ENCODE assay signal across 7 mouse cellular contexts in genomic region chr7:139683706-139684552, GRCm38 (mm10). TPM values are rescaled to one million over a fixed set of nuclear protein-coding genes. Genes with fewer than 3 reads are reported as not detected.
DNase-seq lines count a peak whose midpoint lies in the region; ATAC-seq and TF ChIP-seq lines count a peak whose summit lies in the region.

Gene Cfap46 (minus strand): TSS chr7:139683817.

- peak within 1 kb of the TSS; percentile 54 for H3K27ac ChIP-seq in cortical plate, adult 2 months (ENCODE audit: insufficient read depth, low read length)
- no peak within 1 kb of the TSS for H3K27ac ChIP-seq in intestine, embryonic 14.5 days (ENCODE audit: low read depth)

- peak; percentile 92 to 97 for DNase-seq in adrenal gland, adult (ENCODE audit: inconsistent age in 2 of 2, low spot score in 1 of 2)
- peak; percentile 78 for DNase-seq in gastrocnemius, postnatal 25 days
- DNase-seq in intestine, embryonic 14.5 days (ENCODE audit: low spot score), result peak; percentile 88
- peak; percentile 42 to 92 for DNase-seq in left cerebral cortex, postnatal 10 days (ENCODE audit: extremely low spot score in 1 of 2, low spot score in 2 of 2)
- peak; percentile 73 for DNase-seq in right cerebral cortex, postnatal 25 days

- H3K9ac ChIP-seq in intestine, embryonic 14.5 days (ENCODE audit: low read length), result peak within 1 kb of the TSS; percentile 30

- peak within 1 kb of the TSS; percentile 66 for H3K4me3 ChIP-seq in cortical plate, adult 2 months (ENCODE audit: insufficient read depth, low read length)
- H3K4me3 ChIP-seq in intestine, embryonic 14.5 days (ENCODE audit: low read depth, low read length), result peak within 1 kb of the TSS; percentile 61

- H3K9me3 ChIP-seq in intestine, embryonic 14.5 days (ENCODE audit: control insufficient read depth, low read length), result no peaks in the 10 kb centered on the region

- ATAC-seq in intestine, embryonic 14.5 days (replicated peaks; ENCODE audit: low FRiP score, low TSS enrichment, low read depth), result peak; percentile 90
- peak; percentile 62 for ATAC-seq in megakaryocyte progenitor cell, adult 5-6 weeks (replicated peaks; ENCODE audit: poor library complexity)

- intact Hi-C loops in left cerebral cortex, postnatal 10 days (cut with DNase I), result loop anchor here (2.0 kb wide), 1 partner anchor 35 kb away; no protein-coding TSS in a partner anchor

- no peak; the same call in 1 of the 2 replicates for TF ChIP-seq POLR2A in cortical plate, adult 2 months (IDR thresholded peaks at IDR 0.05; ENCODE audit: extremely low read depth, insufficient read depth, low read length)

- 0 out of 2 replicates have a peak, but pooled peaks cover 6% of the 10 kb centered on the region for H3K27me3 ChIP-seq in intestine, embryonic 14.5 days (replicated peaks; ENCODE audit: control insufficient read depth, insufficient read depth, low read length)

- 0 out of 2 replicates have a peak, but pooled peaks cover 3% of the 10 kb centered on the region for H3K4me1 ChIP-seq in cortical plate, adult 2 months (ENCODE audit: control insufficient read depth, insufficient read depth, low read length)
- 0 out of 2 replicates have a peak, but pooled peaks cover 2% of the 10 kb centered on the region for H3K4me1 ChIP-seq in intestine, embryonic 14.5 days (replicated peaks; ENCODE audit: control insufficient read depth, insufficient read depth, low read length)

- H3K36me3 ChIP-seq in intestine, embryonic 14.5 days (ENCODE audit: control insufficient read depth, insufficient read depth, low read length), result no peaks in the 10 kb centered on the region

- WGBS in intestine, embryonic 14.5 days, result under 1% methylated on average over 31 of the region's 31 CpGs

- TF ChIP-seq CTCF in cortical plate, adult 2 months (IDR thresholded peaks at IDR 0.05; ENCODE audit: extremely low read depth, insufficient read depth, low read length), result no peak

- peak within 1 kb of the TSS; percentile 97 for H3K4me2 ChIP-seq in intestine, embryonic 14.5 days (ENCODE audit: low read length)

RNA-seq across cellular contexts. Expression of gene Cfap46, which starts in this region (rescaled TPM):
- polyA plus RNA-seq in cortical plate, adult 2 months (2012; rRNA removed), result 4.6 and 5.0 TPM in 2 replicates
- under 1 TPM in 1 of 2 experiments, not detected in 1; 0.18 TPM for total RNA-seq in gastrocnemius, postnatal 25 days (2021)
- 0.14 and 0.17 TPM in 2 replicates for polyA plus RNA-seq in intestine, embryonic 14.5 days (2014; fragmentation: Nextera tagmentation; extraction: Ambion mirVana)
- total RNA-seq in left cerebral cortex, postnatal 10 days (2021), result 1 to 10 TPM; 1.9 to 2.2 TPM
- total RNA-seq in megakaryocyte progenitor cell, adult 5-6 weeks (2015), result not detected in 2 replicates
- not detected in 2 replicates for total RNA-seq in megakaryocyte progenitor cell, adult 5-6 weeks (2017)

Comparison
In these comparisons a context has a peak if more than half of its experiments do, and no peak if none do; other contexts are left out.
1. Peak in DNase-seq in gastrocnemius, postnatal 25 days; RNA of the gene not detected or under 1 TPM.
2. Peak in DNase-seq, ATAC-seq, H3K4me3 ChIP-seq, H3K9ac ChIP-seq and H3K4me2 ChIP-seq in intestine, embryonic 14.5 days; RNA of the gene not detected or under 1 TPM.
3. Peak in ATAC-seq in megakaryocyte progenitor cell, adult 5-6 weeks; RNA of the gene not detected or under 1 TPM.